Mouse (Mus musculus) B cell, adult 67 days (primary cell): ENCODE measurements around the gene Nfu1. TPM values are rescaled to one million over a fixed set of nuclear protein-coding genes. Genes with fewer than 3 reads are reported as not detected.

Experiments used
- total RNA-seq, 2 experiments: library from RNA; stranded (reverse); gene quantifications; 4 replicates each; pipeline ENCODE4 v1.2.4; 2023

Gene Nfu1
- 10 to 100 TPM; 64.7 to 86.4 TPM for total RNA-seq

DNA sequence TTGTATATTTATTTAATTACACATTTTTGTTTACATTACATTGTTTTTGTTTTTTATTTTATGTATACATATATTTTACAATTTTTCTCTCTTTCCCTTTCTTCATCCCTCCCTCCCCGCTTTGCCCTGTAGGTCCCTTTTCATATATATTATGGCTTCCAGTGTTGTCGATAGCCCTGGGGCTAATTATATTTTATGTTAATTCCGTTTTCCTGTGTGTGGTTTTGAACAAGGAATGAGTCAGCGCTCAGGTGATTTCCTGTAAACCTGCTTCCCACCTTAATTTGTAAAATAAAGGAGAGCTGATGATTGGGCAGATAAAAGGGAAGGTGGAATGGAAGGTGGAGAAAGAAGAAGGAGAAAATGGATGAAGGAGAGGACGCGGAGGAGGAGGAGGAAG lies at the start of gene Nfu1:
TSS of gene Nfu1 (plus strand) at position 350 of the 400 bp plus-strand sequence.

DNA sequence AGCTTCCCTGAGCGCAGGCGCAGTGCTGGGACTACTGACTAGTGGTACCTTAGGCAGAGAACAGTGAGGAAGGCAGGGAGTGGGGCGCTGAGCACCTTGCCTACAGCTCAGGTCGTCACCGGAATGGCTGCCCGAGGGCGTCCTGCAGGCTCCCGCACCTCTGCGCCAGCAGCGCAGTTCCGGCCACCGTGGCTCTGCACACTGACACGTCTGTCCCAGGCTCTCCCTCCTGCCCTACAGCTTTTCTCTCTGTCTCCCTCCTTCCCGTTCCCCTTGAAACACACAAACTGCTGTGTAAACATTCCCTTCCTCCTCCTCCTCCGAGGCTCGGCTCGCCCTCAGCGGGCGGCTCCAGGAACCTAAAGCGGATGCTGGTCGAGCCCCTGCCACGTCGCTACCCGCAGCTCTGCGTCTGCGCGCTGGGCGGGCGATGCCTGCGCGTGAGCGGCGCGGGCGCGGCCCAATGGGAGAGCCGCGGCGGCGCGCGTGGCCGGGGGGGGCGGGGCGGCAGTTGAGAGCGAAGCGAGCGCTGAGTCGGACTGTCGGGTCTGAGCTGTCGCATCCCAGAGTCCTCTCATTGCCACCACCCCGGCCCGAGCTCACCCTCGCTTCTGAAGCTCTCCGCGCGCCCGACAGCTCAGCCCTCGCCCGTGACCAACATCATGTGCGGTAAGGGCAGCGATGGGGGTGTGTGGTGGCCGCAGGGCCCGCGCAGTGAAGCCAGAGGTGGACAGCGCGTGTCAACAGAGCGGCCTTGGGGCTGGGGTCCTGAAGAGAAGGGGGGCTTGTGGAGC lies 33.5 kb downstream of the Nfu1 start, which contains the start of gene Gfpt1:
TSS of gene Gfpt1 (plus strand) at position 510 of the 794 bp plus-strand sequence.

Other genes starting within 250 kb of the Nfu1 start
- gene Anxa4, start 215.7 kb upstream of the Nfu1 start, total RNA-seq = 10 to 100 TPM in 1 of 2 experiments, 1 to 10 TPM in 1; 8.5 to 10.9 TPM
- gene Aak1, start 159.7 kb upstream of the Nfu1 start, total RNA-seq = 10 to 100 TPM; 85.9 to 93.4 TPM
- gene Gfpt1, start 33.6 kb downstream of the Nfu1 start, total RNA-seq = 10 to 100 TPM; 35.9 to 36.4 TPM
- under 1 TPM in 1 of 2 experiments, not detected in 1; 0.99 TPM for gene D6Ertd527e, start 95.5 kb downstream of the Nfu1 start, total RNA-seq